In the genomic region with DNA sequence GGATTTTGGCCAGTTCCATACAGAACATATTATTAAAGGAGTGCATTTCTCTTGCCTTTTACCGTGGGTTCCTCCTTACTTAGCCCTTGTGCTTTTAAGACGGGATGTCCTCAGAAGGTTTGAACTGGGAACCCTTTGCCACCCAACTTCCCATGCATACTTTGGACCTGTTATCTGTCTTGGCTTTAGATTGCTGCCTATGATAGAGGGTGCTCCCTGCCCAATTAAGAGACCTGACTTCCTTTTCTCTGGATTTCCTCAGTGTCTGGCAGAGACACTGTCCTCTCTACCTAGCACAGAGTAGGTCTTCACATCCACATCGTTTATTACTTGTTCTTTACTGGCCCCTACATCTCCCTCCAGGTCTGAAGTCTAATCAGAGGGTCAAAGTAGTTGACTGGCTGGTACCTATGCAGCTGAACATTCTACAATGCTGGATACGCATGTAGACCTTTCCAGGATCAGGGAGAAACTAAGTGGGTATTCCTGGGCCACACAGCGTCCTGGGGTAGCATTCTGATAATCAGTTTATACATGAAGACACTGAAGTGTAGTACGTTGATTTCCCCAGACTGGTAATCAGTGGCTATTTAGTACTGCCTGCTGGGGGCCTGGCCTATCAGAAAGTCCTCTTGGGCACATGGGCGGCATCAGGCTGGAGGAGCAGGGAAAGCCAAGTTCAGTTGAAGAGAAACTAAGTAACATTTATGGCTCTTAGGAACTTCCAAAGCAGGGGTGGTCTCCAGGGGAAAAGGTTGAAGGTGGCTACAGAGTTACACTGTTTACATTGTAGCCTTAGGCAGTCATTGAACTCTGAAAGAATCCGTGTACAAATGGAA, we compare ENCODE assay signal across 9 mouse cellular contexts. TPM values are rescaled to one million over a fixed set of nuclear protein-coding genes. Genes with fewer than 3 reads are reported as not detected.
DNase-seq lines count a peak whose midpoint lies in the region; ATAC-seq and TF ChIP-seq lines count a peak whose summit lies in the region.
"Had no signal": no experiment of that assay in that cellular context is flagged by ENCODE, and none has a peak within 500 bp of the region (broad histone marks: within the 10 kb centered on the region; RNA-seq: fewer than 3 reads in every experiment).

No protein-coding gene starts in this region.

- peak overlapping the region; percentile 89 for H3K9ac ChIP-seq in forebrain, embryonic 11.5 days (ENCODE audit: low read length)
- peak overlapping the region; percentile 88 for H3K9ac ChIP-seq in liver, embryonic 12.5 days
- H3K9ac ChIP-seq in stomach, postnatal 0 days (ENCODE audit: low read length): peak overlapping the region; percentile 90

- peaks cover 17% of the 10 kb centered on the region; the same call in 1 of the 2 replicates for H3K4me1 ChIP-seq in spleen, adult 2 months (ENCODE audit: control insufficient read depth, insufficient read depth, insufficient read length)
- H3K4me1 ChIP-seq in forebrain, embryonic 11.5 days (replicated peaks; ENCODE audit: control insufficient read depth, insufficient read depth, low read length): peaks cover 17% of the 10 kb centered on the region
- H3K4me1 ChIP-seq in liver, embryonic 12.5 days: peaks cover 66% of the 10 kb centered on the region
- no peaks in the 10 kb centered on the region; the same call in 1 of the 2 replicates for H3K4me1 ChIP-seq in stomach, postnatal 0 days (replicated peaks; ENCODE audit: control insufficient read depth, insufficient read depth)

- H3K4me2 ChIP-seq in forebrain, embryonic 11.5 days (ENCODE audit: low read depth, low read length, severe bottlenecking): peak overlapping the region; percentile 85
- peak overlapping the region; percentile 88 for H3K4me2 ChIP-seq in liver, embryonic 12.5 days
- peak overlapping the region; percentile 88 for H3K4me2 ChIP-seq in stomach, postnatal 0 days (replicated peaks; ENCODE audit: low read depth)

- 44% methylated on average over 8 of the region's 8 CpGs for WGBS in spleen, adult 2 months
- WGBS in forebrain, embryonic 11.5 days: 43% methylated on average over 8 of the region's 8 CpGs
- WGBS in liver, embryonic 12.5 days (ENCODE audit: insufficient replicate concordance): 21% methylated on average over 8 of the region's 8 CpGs
- WGBS in stomach, postnatal 0 days: 28% methylated on average over 8 of the region's 8 CpGs

- no peaks in the 10 kb centered on the region for H3K27me3 ChIP-seq in spleen, adult 2 months (ENCODE audit: control insufficient read depth, insufficient read depth, low read length)
- no peaks in the 10 kb centered on the region for H3K27me3 ChIP-seq in forebrain, embryonic 11.5 days (ENCODE audit: control insufficient read depth, insufficient read depth, low read length)
- no peaks in the 10 kb centered on the region for H3K27me3 ChIP-seq in liver, embryonic 12.5 days (replicated peaks)
- H3K27me3 ChIP-seq in stomach, postnatal 0 days (ENCODE audit: control insufficient read depth, insufficient read depth, low read length): no peaks in the 10 kb centered on the region

- ATAC-seq in forebrain, embryonic 11.5 days (replicated peaks; ENCODE audit: low FRiP score): no peak
- ATAC-seq in liver, embryonic 12.5 days: 0 out of 2 replicates have a peak, but pooled peaks have one; percentile 10
- no peak for ATAC-seq in stomach, postnatal 0 days (ENCODE audit: low FRiP score, low TSS enrichment)

- TF ChIP-seq CTCF in spleen, adult 2 months (IDR thresholded peaks at IDR 0.05; ENCODE audit: extremely low read depth, insufficient read depth, insufficient read length, insufficient replicate concordance): no peak
- TF ChIP-seq CTCF in stomach, postnatal 0 days (IDR thresholded peaks at IDR 0.05; ENCODE audit: low read depth): no peak

- peak overlapping the region; percentile 70 for H3K4me3 ChIP-seq in spleen, adult 2 months (ENCODE audit: extremely low read depth, insufficient read depth, insufficient read length)
- H3K4me3 ChIP-seq in forebrain, embryonic 11.5 days (ENCODE audit: low read depth, low read length): peak overlapping the region; percentile 82
- H3K4me3 ChIP-seq in liver, embryonic 12.5 days: peak overlapping the region; percentile 80
- peak overlapping the region; percentile 78 for H3K4me3 ChIP-seq in stomach, postnatal 0 days (ENCODE audit: low read depth, low read length)

- H3K27ac ChIP-seq in spleen, adult 2 months (ENCODE audit: insufficient read depth, low read length): no peak overlapping the region
- H3K27ac ChIP-seq in forebrain, embryonic 11.5 days (ENCODE audit: low read depth, low read length): no peak overlapping the region
- peak overlapping the region; percentile 93 for H3K27ac ChIP-seq in liver, embryonic 12.5 days
- H3K27ac ChIP-seq in stomach, postnatal 0 days (replicated peaks): peak overlapping the region; percentile 30; the same call in 1 of the 2 replicates

- TF ChIP-seq EP300 in stomach, postnatal 0 days (optimal IDR thresholded peaks at IDR 0.05): no peak

- H3K36me3 ChIP-seq in spleen, adult 2 months (ENCODE audit: control insufficient read depth, insufficient read depth, low read length): no peaks in the 10 kb centered on the region
- peaks cover 2% of the 10 kb centered on the region; the same call in 1 of the 2 replicates for H3K36me3 ChIP-seq in forebrain, embryonic 11.5 days (ENCODE audit: control insufficient read depth, insufficient read depth, low read length)
- H3K36me3 ChIP-seq in liver, embryonic 12.5 days: peaks cover 45% of the 10 kb centered on the region
- no peaks in the 10 kb centered on the region for H3K36me3 ChIP-seq in stomach, postnatal 0 days (ENCODE audit: control insufficient read depth, insufficient read depth, low read length)

- TF ChIP-seq POLR2A in spleen, adult 2 months (IDR thresholded peaks at IDR 0.05; ENCODE audit: low read depth, low read length): no peak

- H3K9me3 ChIP-seq in forebrain, embryonic 11.5 days (ENCODE audit: control insufficient read depth, low read length): no peaks in the 10 kb centered on the region
- H3K9me3 ChIP-seq in liver, embryonic 12.5 days (replicated peaks): no peaks in the 10 kb centered on the region
- no peaks in the 10 kb centered on the region for H3K9me3 ChIP-seq in stomach, postnatal 0 days (ENCODE audit: control insufficient read depth, low read length)

- no peak for DNase-seq in spleen, adult 2 months (ENCODE audit: low read depth in 1 of 2, low spot score in 2 of 2)
- no peak for DNase-seq in spleen, adult 18-20 months
- DNase-seq in forebrain, embryonic 11.5 days (ENCODE audit: low spot score): no peak
- no peak for DNase-seq in stomach, postnatal 0 days (ENCODE audit: low spot score)
- no peak for DNase-seq in layer of hippocampus, adult 8-10 months (ENCODE audit: low spot score in 2 of 2)
- DNase-seq in cerebellum, postnatal 10 days: no peak
- no peak for DNase-seq in thymus, postnatal 25 days
- DNase-seq: cerebellum, adult 11 months had no signal

RNA-seq across cellular contexts. Expression of a gene that starts 2.3 kb away (rescaled TPM):
- polyA plus RNA-seq in spleen, adult 2 months (2012; rRNA removed): 149 and 160 TPM in 2 replicates
- 118 and 135 TPM in 2 replicates for polyA plus RNA-seq in forebrain, embryonic 11.5 days (2014; fragmentation: Nextera tagmentation; extraction: Ambion mirVana)
- 267 and 280 TPM in 2 replicates for polyA plus RNA-seq in liver, embryonic 12.5 days (2016; fragmentation: Nextera tagmentation; extraction: Ambion mirVana)
- polyA plus RNA-seq in stomach, postnatal 0 days (2015; fragmentation: Nextera tagmentation; extraction: Ambion mirVana): 200 and 202 TPM in 2 replicates
- total RNA-seq in layer of hippocampus, adult 8-10 months (2022): 100 to 1,000 TPM; 171 to 205 (median 194) TPM

RNA-seq across cellular contexts. Expression of a gene that starts 59.2 kb away (rescaled TPM):
- polyA plus RNA-seq in spleen, adult 2 months (2012; rRNA removed): 3.2 TPM in 2 replicates
- polyA plus RNA-seq in forebrain, embryonic 11.5 days (2014; fragmentation: Nextera tagmentation; extraction: Ambion mirVana): 1.1 and 1.8 TPM in 2 replicates
- polyA plus RNA-seq in liver, embryonic 12.5 days (2016; fragmentation: Nextera tagmentation; extraction: Ambion mirVana): 0.37 and 0.46 TPM in 2 replicates
- polyA plus RNA-seq in stomach, postnatal 0 days (2015; fragmentation: Nextera tagmentation; extraction: Ambion mirVana): 2.2 TPM in 2 replicates
- total RNA-seq in layer of hippocampus, adult 8-10 months (2022): 10 to 100 TPM; 42.2 to 55.3 (median 50.8) TPM

Comparison
In these comparisons a context has a peak if more than half of its experiments do, and no peak if none do; other contexts are left out.
1. H3K27ac ChIP-seq: peak in liver, embryonic 12.5 days (single experiment) and stomach, postnatal 0 days (single experiment); none in spleen, adult 2 months (single experiment) and forebrain, embryonic 11.5 days (single experiment).
2. Peak in every context shown above with its lines, with median percentiles within 50 percentile points of each other: H3K4me3 ChIP-seq, H3K4me2 ChIP-seq and H3K9ac ChIP-seq.